Mouse (Mus musculus): Measurements from ENCODE around the gene Col26a1. TPM values are rescaled to one million over a fixed set of nuclear protein-coding genes. Genes with fewer than 3 reads are reported as not detected.

Col26a1 gene
- total RNA-seq (2022): 1 to 10 TPM; 4.0 to 4.7 (median 4.5) TPM

GRCm38 (mm10) chr5:136882788-136883439 lies at the start of gene Col26a1:
Col26a1 (minus strand) TSS chr5:136883209.
- DNase-seq (ENCODE audit: low spot score in 2 of 2): no peak

- peak in 1 of 2 experiments; percentile 21 for DNase-seq (ENCODE audit: low spot score in 2 of 2)
Observed at GRCm38 (mm10) chr5:136931896-136932295, 48.9 kb upstream of the Col26a1 start.

GRCm38 (mm10) chr5:136929073-136929472 lies 46.1 kb upstream of the Col26a1 start:
- DNase-seq (ENCODE audit: low spot score in 2 of 2): peak; percentile 65 to 86

GRCm38 (mm10) chr5:136923751-136924478 lies 40.9 kb upstream of the Col26a1 start:
- no peak for DNase-seq (ENCODE audit: low spot score in 2 of 2)

GRCm38 (mm10) chr5:136922830-136923229 lies 39.8 kb upstream of the Col26a1 start:
- no peak for DNase-seq (ENCODE audit: low spot score in 2 of 2)

GRCm38 (mm10) chr5:136919546-136920301 lies 36.7 kb upstream of the Col26a1 start:
- peak in 1 of 2 experiments; percentile 14 for DNase-seq (ENCODE audit: low spot score in 2 of 2)

GRCm38 (mm10) chr5:136918655-136919472 lies 35.9 kb upstream of the Col26a1 start:
- peak; percentile 79 to 85 for DNase-seq (ENCODE audit: low spot score in 2 of 2)

GRCm38 (mm10) chr5:136917613-136918242 lies 34.7 kb upstream of the Col26a1 start:
- no peak for DNase-seq (ENCODE audit: low spot score in 2 of 2)

GRCm38 (mm10) chr5:136914183-136914582 lies 31.2 kb upstream of the Col26a1 start:
- DNase-seq (ENCODE audit: low spot score in 2 of 2): no peak

- DNase-seq (ENCODE audit: low spot score in 2 of 2): peak; percentile 90 to 93
Observed at GRCm38 (mm10) chr5:136907991-136908857, 25.2 kb upstream of the Col26a1 start, which contains the start of gene Ift22. Ift22 (plus strand) TSS chr5:136908150.

GRCm38 (mm10) chr5:136907587-136907986 lies 24.6 kb upstream of the Col26a1 start:
- no peak for DNase-seq (ENCODE audit: low spot score in 2 of 2)

GRCm38 (mm10) chr5:136905630-136906029 lies 22.6 kb upstream of the Col26a1 start:
- no peak for DNase-seq (ENCODE audit: low spot score in 2 of 2)

GRCm38 (mm10) chr5:136904621-136905020 lies 21.6 kb upstream of the Col26a1 start:
- DNase-seq (ENCODE audit: low spot score in 2 of 2): no peak

GRCm38 (mm10) chr5:136895529-136895963 lies 12.5 kb upstream of the Col26a1 start:
- DNase-seq (ENCODE audit: low spot score in 2 of 2): no peak

GRCm38 (mm10) chr5:136894840-136895528 lies 12.0 kb upstream of the Col26a1 start:
- DNase-seq (ENCODE audit: low spot score in 2 of 2): no peak

- no peak for DNase-seq (ENCODE audit: low spot score in 2 of 2)
Observed at GRCm38 (mm10) chr5:136888539-136889355, 5.7 kb upstream of the Col26a1 start.

GRCm38 (mm10) chr5:136886957-136887356 lies 3.9 kb upstream of the Col26a1 start:
- DNase-seq (ENCODE audit: low spot score in 2 of 2): no peak
